Mouse (Mus musculus) heart, embryonic 11.5 days (tissue): ENCODE measurements around the gene Mrtfb. TPM values are rescaled to one million over a fixed set of nuclear protein-coding genes. Genes with fewer than 3 reads are reported as not detected.

ENCODE experiments used
- ATAC-seq: fragments of 200-750 bp; cut with Nextera tagmentation; replicated peaks from 2 replicates; pipeline ENCODE4 v1.8.0; 2017; ENCODE audit warnings: moderate library complexity; ENCODE audit not compliant: insufficient number of reproducible peaks, low FRiP score, low TSS enrichment
- H3K27ac ChIP-seq: fragments of 300-500 bp; sonication (generic); 2 replicates; pipeline ENCODE4 v1.5.1; 2014; ENCODE audit warnings: mild to moderate bottlenecking, low read depth, low read length
- H3K27me3 ChIP-seq: fragments of 300-500 bp; sonication (generic); 2 replicates; pipeline ENCODE4 v1.6.1; 2014; ENCODE audit warnings: mild to moderate bottlenecking, low read length, mixed read lengths; ENCODE audit not compliant: control insufficient read depth, insufficient read depth
- H3K36me3 ChIP-seq: fragments of 300-500 bp; sonication (generic); 2 replicates; pipeline ENCODE4 v1.6.1; 2014; ENCODE audit warnings: mild to moderate bottlenecking, low read length, moderate library complexity, mixed read lengths; ENCODE audit not compliant: control insufficient read depth, insufficient read depth
- H3K4me1 ChIP-seq: fragments of 300-500 bp; sonication (generic); 2 replicates; pipeline ENCODE4 v1.6.1; 2014; ENCODE audit warnings: low read length; ENCODE audit not compliant: control insufficient read depth, insufficient read depth
- H3K4me2 ChIP-seq: fragments of 300-500 bp; sonication (generic); 2 replicates; pipeline ENCODE4 v1.6.1; 2014; ENCODE audit warnings: mild to moderate bottlenecking, moderate library complexity
- H3K4me3 ChIP-seq: fragments of 300-500 bp; sonication (generic); 2 replicates; pipeline ENCODE4 v1.5.1; 2014; ENCODE audit warnings: low read depth, low read length
- H3K9ac ChIP-seq: fragments of 300-500 bp; sonication (generic); 2 replicates; pipeline ENCODE4 v1.6.1; 2014; ENCODE audit warnings: mild to moderate bottlenecking, low read depth, low read length, moderate library complexity
- H3K9me3 ChIP-seq: fragments of 300-500 bp; sonication (generic); replicated peaks from 2 replicates; pipeline ENCODE4 v1.6.1; 2016; ENCODE audit warnings: low read length; ENCODE audit not compliant: control insufficient read depth
- WGBS: fragments of 180-500 bp; shearing (Covaris S2); extraction: QIAGEN DNeasy Blood & Tissue Kit; methylation state at CpG from one replicate; pipeline ENCODE4 v1.1.7; 2014; ENCODE audit not compliant: insufficient replicate concordance; 5-methylcytosine and 5-hydroxymethylcytosine counted together
- polyA plus RNA-seq: library from polyadenylated mRNA; unstranded; fragments of >200 nt; fragmentation: Nextera tagmentation; extraction: Ambion mirVana; gene quantifications from 2 replicates; pipeline ENCODE4 v1.2.1, GENCODE M21; 2014

Mrtfb gene
- polyA plus RNA-seq, 1 experiment from 2014 or later: 20.2 TPM

DNA sequence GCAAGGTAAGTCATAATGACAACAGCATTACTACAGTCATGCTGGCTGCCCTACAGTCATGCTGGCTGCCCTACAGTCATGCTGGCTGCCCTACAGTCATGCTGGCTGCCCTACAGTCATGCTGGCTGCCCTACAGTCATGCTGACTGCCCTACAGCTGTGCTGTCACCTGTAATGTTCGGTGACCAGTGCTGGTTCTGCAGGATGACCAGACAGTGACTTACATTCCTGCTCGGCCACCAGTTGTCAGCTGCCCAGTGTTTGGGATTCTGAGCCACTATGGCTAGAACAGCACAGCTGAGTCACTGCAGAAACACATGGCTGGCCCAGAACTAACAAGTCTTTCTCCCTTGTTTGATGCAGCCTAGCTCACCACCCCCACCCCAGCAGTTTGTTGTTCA, 149.1 kb downstream of the Mrtfb start:
- 91% methylated on average over 2 of the region's 2 CpGs for WGBS

DNA sequence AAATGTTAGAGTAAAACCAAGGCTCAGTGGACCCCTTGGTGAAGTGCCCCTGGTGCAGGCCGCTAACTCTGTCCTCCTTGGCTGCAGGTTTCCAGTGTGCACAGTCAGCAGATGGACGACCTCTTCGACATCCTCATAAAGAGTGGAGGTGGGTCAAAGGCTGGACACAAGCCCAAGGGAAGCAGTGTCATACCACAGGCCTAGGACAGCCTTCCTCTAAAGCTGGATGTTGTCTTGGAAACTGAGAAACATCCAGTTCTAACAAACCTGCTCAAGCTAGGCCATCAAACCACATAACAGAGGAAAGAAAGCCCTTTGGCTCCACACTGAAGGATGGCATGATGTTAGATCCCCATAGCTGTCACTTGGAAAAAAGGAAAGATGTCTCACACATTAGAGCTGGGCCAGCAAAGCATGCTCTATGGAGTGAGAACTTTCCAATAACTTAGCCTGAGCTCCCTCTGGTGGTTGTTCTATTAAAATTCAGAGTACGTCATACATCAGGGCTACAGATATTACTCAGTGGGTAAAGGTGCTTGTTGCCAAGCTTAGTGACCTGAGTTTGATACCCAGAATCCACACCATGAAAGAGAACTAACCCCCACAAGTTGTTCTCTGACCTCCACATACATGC, 153.4 kb downstream of the Mrtfb start:
- Histone ChIP-seq H3K4me3 (no peak overlapping the region), H3K9ac (no peak overlapping the region), H3K9me3 (0 out of 2 replicates have a peak, but pooled peaks cover 4% of the 10 kb centered on the region), H3K4me1 (no peaks in the 10 kb centered on the region), H3K27me3 (no peaks in the 10 kb centered on the region), H3K4me2 (no peak overlapping the region), H3K36me3 (peaks cover 32% of the 10 kb centered on the region), H3K27ac (no peak overlapping the region)
- 76% methylated on average over 4 of the region's 4 CpGs for WGBS
- no peak for ATAC-seq

More for the DNA sequence above, 149.1 kb downstream of the Mrtfb start:
- Histone ChIP-seq H3K4me1 (no peaks in the 10 kb centered on the region), H3K4me3 (no peak overlapping the region), H3K4me2 (no peak overlapping the region), H3K9ac (no peak overlapping the region), H3K27ac (no peak overlapping the region), H3K9me3 (no peaks in the 10 kb centered on the region), H3K36me3 (peaks cover 32% of the 10 kb centered on the region), H3K27me3 (no peaks in the 10 kb centered on the region)
- no peak for ATAC-seq

DNA sequence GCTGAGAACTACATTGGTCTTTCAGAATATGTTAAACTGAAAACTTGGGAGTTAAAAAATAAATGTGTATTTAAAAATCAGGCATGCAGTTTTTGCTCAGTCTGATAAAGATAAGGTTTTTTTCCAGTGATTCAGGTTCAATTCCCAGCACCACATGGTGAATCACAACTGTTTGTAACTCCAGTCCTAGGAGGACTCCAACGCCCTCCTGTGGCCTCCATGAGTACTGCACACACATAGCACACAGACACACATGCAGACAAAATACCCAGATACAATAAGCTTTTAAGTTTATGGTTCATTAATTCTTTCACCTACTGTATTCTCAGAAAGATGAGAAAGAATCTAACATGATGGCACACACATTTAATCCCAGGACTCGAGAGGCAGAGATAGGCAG, 154.5 kb downstream of the Mrtfb start:
- no peak overlapping the region for H3K4me3 ChIP-seq
- no peaks in the 10 kb centered on the region for H3K4me1 ChIP-seq
- H3K27ac ChIP-seq: no peak overlapping the region
- WGBS: 86% methylated on average over 2 of the region's 2 CpGs
- H3K9me3 ChIP-seq: 0 out of 2 replicates have a peak, but pooled peaks cover 4% of the 10 kb centered on the region
- no peak for ATAC-seq
- no peak overlapping the region for H3K9ac ChIP-seq
- H3K4me2 ChIP-seq: no peak overlapping the region
- H3K27me3 ChIP-seq: no peaks in the 10 kb centered on the region
- H3K36me3 ChIP-seq: peaks cover 28% of the 10 kb centered on the region

DNA sequence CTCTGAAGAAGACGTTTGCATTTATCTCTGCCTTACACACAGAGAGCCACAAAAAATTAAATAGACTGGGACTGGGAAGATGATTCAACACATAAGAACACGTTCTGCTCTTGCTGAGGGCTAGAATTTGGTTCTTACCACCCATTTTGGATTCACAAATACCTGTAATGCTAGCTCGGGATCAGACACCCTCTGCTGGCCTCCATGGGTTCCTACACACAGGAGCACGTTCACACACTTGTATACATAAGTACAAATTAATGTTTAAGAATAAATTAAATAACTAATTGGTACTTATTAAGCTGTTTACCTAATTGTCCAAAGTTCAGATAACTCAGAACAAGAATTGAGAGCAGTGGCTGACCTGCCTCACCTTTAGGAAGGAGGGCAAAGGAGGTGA, 155.2 kb downstream of the Mrtfb start:
- Histone ChIP-seq H3K27me3 (no peaks in the 10 kb centered on the region), H3K4me2 (no peak overlapping the region), H3K9ac (no peak overlapping the region), H3K27ac (no peak overlapping the region), H3K4me1 (no peaks in the 10 kb centered on the region), H3K9me3 (0 out of 2 replicates have a peak, but pooled peaks cover 4% of the 10 kb centered on the region), H3K4me3 (no peak overlapping the region), H3K36me3 (peaks cover 28% of the 10 kb centered on the region)
- ATAC-seq: no peak
- 92% methylated on average over 4 of the region's 4 CpGs for WGBS

DNA sequence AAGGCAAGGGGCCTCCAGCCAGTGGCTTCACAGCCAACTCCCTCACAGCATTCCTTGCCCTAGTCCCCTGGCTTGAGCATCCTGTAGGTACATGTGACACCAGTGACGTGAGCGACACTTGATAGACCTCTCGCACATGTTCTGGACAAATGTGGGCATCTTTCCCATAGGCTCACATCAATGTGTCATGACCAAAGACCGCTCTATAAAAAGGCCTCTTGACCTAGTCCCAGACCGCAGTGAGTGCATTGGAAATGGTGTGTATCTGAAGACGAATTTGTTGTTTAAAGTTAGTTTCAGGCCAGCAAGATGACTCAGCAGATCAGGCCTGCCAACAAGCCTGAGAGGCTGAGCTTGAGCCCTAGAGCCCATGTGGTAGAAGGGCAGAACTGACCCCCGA, 158.3 kb downstream of the Mrtfb start:
- peaks cover 22% of the 10 kb centered on the region for H3K36me3 ChIP-seq
- H3K4me2 ChIP-seq: no peak overlapping the region
- no peak overlapping the region for H3K9ac ChIP-seq
- H3K4me3 ChIP-seq: no peak overlapping the region
- no peaks in the 10 kb centered on the region for H3K4me1 ChIP-seq
- no peak overlapping the region for H3K27ac ChIP-seq
- WGBS: 84% methylated on average over 7 of the region's 7 CpGs
- H3K27me3 ChIP-seq: no peaks in the 10 kb centered on the region
- ATAC-seq: no peak
- H3K9me3 ChIP-seq: 0 out of 2 replicates have a peak, but pooled peaks cover 4% of the 10 kb centered on the region

DNA sequence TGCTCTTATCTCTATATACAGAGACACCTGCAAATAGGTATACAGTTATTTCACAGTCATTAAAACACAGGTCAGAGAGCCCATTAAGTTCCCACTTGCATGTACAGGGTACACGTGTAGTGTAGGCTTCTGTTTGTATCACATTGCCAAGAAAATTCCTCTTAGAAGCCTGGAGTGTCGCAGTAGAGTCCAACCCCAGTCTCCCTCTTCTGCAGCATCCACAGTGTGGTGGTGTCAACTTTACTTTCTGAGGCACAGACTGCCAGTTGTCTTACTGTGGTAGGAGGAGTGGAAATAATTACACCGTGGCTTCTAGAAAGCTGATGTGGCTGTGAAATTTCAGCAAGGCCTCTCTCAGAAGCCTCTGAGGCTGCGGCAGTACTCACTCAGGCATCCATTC, 158.7 kb downstream of the Mrtfb start:
- 89% methylated on average over 4 of the region's 4 CpGs for WGBS
- Histone ChIP-seq H3K9ac (no peak overlapping the region), H3K27ac (no peak overlapping the region), H3K4me1 (no peaks in the 10 kb centered on the region), H3K36me3 (peaks cover 22% of the 10 kb centered on the region), H3K4me2 (no peak overlapping the region), H3K4me3 (no peak overlapping the region), H3K27me3 (no peaks in the 10 kb centered on the region), H3K9me3 (0 out of 2 replicates have a peak, but pooled peaks cover 4% of the 10 kb centered on the region)
- no peak for ATAC-seq

DNA sequence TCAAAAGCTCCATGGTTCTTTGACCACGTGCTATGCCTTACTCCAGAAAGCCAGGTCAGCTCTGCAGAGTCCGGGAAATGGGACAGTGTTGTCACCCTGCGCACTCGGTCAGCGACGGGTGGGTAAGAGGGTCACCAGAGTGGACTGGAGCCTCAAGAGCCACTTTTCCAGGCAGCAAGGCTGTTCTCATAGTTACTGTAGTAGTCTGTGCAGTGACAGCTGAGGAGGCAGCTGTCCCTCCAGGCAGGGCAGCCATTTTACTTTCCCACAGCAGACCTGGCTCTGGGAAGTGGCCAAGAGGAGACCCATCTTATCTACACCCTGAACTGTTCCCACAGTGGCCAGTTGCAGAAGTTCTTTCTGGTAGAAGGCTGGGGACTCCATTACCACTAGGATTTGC, 159.2 kb downstream of the Mrtfb start:
- H3K27ac ChIP-seq: no peak overlapping the region
- H3K27me3 ChIP-seq: no peaks in the 10 kb centered on the region
- H3K9ac ChIP-seq: no peak overlapping the region
- H3K4me2 ChIP-seq: no peak overlapping the region
- H3K4me3 ChIP-seq: no peak overlapping the region
- H3K9me3 ChIP-seq: 0 out of 2 replicates have a peak, but pooled peaks cover 4% of the 10 kb centered on the region
- no peaks in the 10 kb centered on the region for H3K4me1 ChIP-seq
- H3K36me3 ChIP-seq: peaks cover 21% of the 10 kb centered on the region
- no peak for ATAC-seq
- WGBS: 95% methylated on average over 6 of the region's 6 CpGs

DNA sequence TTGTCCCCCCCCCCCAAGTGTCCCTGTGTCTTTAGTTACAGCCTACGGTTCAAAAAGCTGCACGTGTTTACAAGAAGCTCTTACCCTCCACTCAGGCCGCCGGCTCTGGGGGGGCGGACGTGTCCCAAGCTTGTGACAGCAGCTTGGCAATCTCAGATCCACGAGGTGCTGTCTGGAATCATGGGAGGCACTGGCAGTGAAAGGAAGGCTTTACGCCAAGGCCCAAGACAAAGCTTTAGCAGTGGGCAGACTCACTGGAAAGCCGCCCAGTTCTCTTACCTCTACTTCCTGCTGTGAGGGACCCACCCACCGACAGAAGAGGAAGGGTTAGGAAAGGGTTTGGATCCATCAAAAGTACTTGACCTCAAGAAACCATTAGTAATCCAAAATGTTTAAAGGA, 160.2 kb downstream of the Mrtfb start:
- H3K27ac ChIP-seq: no peak overlapping the region
- 76% methylated on average over 10 of the region's 10 CpGs for WGBS
- peaks cover 11% of the 10 kb centered on the region for H3K36me3 ChIP-seq
- no peak overlapping the region for H3K9ac ChIP-seq
- no peak for ATAC-seq
- H3K27me3 ChIP-seq: no peaks in the 10 kb centered on the region
- no peaks in the 10 kb centered on the region for H3K4me1 ChIP-seq
- 0 out of 2 replicates have a peak, but pooled peaks cover under 1% of the 10 kb centered on the region for H3K9me3 ChIP-seq
- H3K4me3 ChIP-seq: no peak overlapping the region
- no peak overlapping the region for H3K4me2 ChIP-seq

DNA sequence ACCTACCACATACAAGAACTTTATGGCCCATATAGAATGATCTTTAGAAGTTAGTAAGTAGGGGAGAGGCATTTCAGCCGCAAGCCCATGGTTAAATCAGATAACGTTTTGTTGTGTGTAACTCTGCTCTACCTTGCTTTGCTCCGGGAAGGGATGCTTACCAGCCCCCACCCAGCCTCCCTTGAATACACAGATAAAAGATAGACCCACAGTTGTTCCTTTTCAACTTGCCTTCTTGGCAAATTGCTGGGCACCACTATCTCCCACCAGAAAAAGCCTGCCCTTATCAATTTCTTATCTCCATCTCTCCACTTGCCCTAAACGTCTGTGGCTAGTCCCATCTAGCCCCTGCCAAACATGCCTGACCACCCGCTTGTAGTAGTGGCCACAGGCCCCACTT, 161.6 kb downstream of the Mrtfb start:
- no peaks in the 10 kb centered on the region for H3K4me1 ChIP-seq
- no peaks in the 10 kb centered on the region for H3K27me3 ChIP-seq
- H3K9me3 ChIP-seq: no peaks in the 10 kb centered on the region
- H3K4me3 ChIP-seq: no peak overlapping the region
- no peak overlapping the region for H3K27ac ChIP-seq
- H3K36me3 ChIP-seq: peaks cover under 1% of the 10 kb centered on the region; the same call in 1 of the 2 replicates
- WGBS: 44% methylated on average over 5 of the region's 5 CpGs
- H3K9ac ChIP-seq: no peak overlapping the region
- no peak for ATAC-seq
- H3K4me2 ChIP-seq: no peak overlapping the region
